Mouse (Mus musculus): ENCODE results near the gene Fam228b.
"Not testable (repeated sequence)": the region's sequence is repeated elsewhere in the genome, so short reads cannot be mapped to it uniquely, and the experiment has no call there.

Fam228b gene

GRCm38 (mm10) chr12:4768492-4769332, at the start of gene Fam228b, which contains the start of gene Pfn4:
Fam228b (minus strand) TSS chr12:4769267.
Pfn4 (plus strand) TSS chr12:4769022.
- DNase-seq (ENCODE audit: low spot score), result peak; percentile 88

DNA sequence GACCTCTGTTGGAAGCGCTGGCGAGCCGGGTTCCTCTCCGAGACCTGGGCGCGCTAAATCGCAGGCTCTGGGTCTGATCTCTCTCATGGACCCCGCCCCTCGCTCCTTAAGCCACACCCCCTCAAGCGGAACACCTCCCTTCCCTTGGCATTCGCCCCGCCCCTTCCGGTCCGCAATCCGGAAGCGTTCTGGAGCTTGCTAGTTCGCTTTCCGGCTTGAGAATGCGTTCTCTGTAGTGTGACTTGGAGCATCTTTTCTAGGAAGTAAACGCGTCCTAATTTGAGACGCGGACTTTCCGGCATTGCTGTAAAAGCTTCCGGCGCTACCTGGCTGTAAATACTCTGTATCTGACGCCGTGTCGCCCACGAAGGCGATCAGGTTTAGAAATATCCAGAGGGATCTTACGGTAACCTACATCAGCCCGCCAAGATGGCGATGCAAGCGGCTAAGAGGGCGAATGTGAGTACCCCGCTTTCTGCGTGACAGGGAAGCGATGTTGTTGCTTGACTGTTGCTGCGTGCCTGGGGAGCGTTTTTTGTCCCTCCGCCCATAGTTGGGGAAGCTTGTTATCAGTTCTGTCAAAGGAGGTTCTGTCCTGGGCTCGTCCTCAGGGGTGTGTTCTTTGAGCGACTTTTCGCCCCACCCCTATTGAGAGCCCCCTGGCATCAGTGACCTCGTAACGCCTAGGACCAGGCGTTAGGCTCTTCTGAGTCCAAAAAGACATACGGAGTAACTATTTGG, 48.5 kb upstream of the Fam228b start, which contains the start of gene Sf3b6:
Sf3b6 (plus strand) TSS at position 184 of the 741 bp plus-strand sequence.
- peak; percentile 89 for DNase-seq (ENCODE audit: low spot score)

- DNase-seq (ENCODE audit: low spot score), result no peak
Measured at GRCm38 (mm10) chr12:4816680-4817360, 47.8 kb upstream of the Fam228b start.

DNA sequence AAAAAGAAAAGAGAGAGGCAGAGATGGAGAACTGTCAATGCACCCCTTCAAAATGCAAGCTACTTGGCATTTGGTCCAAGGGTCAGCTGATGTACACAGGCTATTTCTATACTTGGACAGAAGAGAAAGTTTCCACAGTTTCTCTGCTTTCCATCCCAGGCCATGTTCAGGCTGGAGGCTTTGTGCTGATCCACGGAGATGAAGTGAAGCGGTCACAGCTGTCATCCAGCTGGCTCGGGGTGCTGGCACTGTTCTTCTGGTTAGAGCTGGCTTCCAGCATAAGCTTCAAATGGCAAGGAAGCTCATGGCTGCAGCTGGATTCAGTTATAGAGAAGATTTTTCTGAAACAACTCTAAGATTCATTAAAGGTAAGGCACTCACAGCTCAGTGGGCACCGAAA, 44.6 kb upstream of the Fam228b start:
- DNase-seq (ENCODE audit: low spot score), result no peak

DNA sequence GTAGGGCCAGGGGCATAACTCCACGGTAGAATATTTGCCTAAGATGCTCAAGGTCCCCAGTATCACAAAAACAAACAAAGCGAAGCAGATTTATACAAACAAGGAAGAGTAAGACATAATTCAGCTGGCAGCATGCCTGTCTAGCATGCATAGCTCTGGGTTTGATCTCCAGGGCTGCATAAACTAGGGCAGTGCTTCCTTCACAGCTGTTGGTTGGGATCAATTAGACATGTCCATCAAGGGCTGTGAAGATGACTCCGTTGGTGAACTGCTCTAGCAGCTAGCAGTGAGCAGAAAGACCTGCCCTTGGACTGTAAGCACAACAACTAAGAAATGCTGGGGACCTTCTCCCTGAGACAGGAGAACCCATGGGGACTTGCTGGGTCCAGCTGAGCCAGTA, 42.6 kb upstream of the Fam228b start:
- DNase-seq (ENCODE audit: low spot score), result no peak

DNA sequence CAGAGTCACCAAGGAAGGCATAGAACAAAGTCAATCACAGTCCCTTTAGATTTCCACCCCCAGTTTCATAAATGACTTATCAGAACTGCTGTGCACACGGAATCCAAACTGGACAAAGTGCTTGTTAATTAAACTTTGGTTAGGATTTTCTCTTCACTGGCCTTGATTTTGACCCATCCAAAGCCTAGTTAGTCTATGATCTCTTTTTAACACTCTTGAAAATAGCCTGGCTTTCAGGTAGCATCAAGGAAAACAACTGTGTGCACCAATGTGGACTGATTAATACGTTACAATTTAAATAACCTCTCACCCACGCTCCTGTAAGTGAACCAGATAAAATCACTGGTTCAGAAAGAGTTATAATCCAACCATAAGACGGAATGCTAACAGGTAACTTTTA, 42.0 kb upstream of the Fam228b start:
- no peak for DNase-seq (ENCODE audit: low spot score)

GRCm38 (mm10) chr12:4797471-4797870, 28.4 kb upstream of the Fam228b start:
- not testable (repeated sequence) for DNase-seq (ENCODE audit: low spot score)

DNA sequence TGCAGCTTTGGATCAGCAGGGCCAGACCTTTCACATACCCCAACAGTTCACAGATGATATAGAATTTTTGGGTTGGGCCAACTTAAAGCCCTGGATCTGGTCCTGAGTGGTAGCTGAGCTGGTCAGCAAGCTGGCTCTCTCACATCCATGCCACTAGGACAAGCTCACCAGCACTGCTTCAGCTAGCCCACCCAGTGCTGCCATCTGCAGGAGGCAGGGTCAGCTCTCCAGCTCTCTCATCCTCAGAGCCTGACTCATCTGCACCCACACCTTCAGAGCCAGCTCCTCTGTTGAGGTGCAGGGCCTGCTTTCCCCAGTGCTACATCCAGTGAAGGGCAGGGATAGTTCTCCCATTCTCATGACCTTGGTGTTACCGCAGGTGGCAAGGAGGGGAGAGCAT, 24.7 kb upstream of the Fam228b start:
- DNase-seq (ENCODE audit: low spot score), result no peak

- not testable (repeated sequence) for DNase-seq (ENCODE audit: low spot score)
Measured at GRCm38 (mm10) chr12:4788128-4788527, 19.1 kb upstream of the Fam228b start.

DNA sequence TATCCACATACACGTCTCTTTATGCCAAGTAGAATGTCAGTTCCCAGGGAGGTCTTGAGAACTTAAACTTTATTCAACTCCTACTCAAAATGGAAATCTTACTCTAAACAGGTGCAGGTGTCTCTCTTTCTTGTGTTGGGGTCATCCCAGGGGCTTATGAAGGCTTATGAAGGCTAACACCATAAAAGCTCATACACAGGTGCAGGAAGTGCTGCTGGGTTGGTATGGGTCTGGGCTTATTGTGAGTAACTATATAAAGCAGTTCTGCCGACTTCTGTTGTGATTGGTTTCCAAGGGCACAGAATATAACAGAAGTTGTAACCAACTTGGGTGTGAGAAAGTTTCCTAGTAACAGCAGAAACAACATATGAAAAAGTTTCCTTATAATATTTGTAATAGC, 15.4 kb upstream of the Fam228b start:
- DNase-seq (ENCODE audit: low spot score), result no peak

DNA sequence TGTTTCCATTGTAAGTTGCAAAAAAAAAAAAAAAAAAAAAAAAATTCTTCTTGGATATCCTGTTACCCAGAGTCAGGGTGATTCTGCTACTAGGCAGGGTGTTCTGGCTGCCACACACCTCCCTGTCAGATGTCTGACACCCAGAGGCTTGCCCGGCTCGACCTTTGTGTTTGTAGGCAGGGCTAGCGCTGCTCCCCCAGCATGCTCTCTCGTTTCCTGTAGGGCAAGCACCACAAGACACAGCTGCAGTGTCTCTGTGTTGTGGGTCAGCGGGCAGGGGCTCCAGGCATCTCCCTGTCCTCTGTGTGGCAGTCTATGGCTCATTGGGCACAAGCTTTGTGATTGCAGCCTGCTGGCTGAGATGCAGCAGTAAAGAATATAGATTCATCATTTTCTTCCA, 14.5 kb upstream of the Fam228b start:
- DNase-seq (ENCODE audit: low spot score), result no peak

- DNase-seq (ENCODE audit: low spot score), result not testable (repeated sequence)
Measured at GRCm38 (mm10) chr12:4781725-4782404, 12.8 kb upstream of the Fam228b start.

DNA sequence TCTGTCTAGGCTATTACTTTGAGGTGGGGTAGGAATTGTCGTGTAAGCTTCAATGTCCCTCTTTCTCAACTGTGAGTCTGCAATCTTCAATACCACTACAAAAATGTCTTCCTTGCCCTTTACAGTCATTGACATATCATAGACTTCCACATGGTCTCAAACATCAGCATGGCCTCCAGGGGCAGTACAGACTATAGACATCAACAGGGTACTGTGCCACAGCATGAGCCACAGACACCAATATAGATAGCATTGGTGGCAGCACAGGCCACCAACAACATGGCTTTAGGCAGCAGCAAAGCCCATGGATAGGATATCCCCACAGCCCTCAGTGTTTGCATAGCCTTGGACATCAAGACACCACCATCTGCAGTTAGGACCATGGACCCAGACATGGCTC, 12.2 kb upstream of the Fam228b start:
- DNase-seq (ENCODE audit: low spot score), result no peak

DNA sequence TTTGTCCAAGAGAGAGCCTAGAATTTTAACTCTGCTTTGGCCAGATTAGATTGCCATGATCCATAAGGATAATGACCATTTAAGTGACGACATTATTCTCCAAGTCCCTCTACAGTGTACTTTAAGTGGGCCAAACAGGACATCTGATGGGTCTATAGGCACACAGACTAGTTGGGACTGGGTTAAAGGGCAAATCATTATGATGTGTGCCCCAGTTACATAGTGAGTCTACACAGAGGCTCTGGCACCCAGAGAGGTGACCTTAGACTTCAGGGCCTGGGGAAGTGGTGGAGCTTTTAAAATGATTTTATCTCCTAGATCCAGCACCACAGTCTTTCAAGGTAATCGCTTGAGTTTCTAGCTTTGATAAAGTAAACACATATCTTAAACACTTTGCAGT, 11.2 kb upstream of the Fam228b start:
- no peak for DNase-seq (ENCODE audit: low spot score)

DNA sequence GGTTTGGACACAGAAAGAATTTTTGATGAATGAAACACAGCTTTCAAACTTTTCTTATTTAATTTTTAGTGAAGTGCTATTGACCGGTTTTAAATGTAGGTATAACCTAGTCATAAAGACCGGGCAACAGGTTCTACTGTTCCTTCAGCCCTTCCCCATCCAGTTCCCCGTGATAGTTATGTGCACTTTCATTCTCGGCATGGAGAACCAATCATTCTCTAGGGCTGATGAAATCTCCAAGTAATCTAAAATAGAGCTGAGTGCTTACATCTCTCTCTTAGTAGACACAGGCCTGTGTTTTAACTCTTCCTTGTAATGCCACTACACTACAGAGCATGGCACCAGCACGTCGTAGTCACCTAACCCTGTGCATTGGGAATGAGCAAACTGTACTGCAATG, 8.7 kb upstream of the Fam228b start:
- no peak for DNase-seq (ENCODE audit: low spot score)

DNA sequence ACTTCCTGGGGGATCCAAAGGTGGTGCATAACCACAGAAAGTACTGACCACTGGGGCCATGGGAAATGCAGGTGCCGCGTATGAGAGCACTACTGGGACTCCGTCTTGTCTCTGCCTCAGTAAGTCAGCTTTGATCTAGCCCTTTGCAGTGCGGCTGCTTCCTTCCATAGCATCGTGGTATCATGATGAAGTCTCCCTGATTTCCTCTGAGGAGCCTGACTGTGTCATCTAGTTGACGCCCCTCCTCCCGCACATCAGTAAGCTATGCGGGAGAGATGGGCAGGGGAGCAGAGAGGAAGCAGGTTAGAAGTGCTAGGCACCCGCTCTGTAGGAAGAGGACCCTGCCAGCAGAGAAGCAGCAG, 6.5 kb upstream of the Fam228b start:
- DNase-seq (ENCODE audit: low spot score), result no peak

DNA sequence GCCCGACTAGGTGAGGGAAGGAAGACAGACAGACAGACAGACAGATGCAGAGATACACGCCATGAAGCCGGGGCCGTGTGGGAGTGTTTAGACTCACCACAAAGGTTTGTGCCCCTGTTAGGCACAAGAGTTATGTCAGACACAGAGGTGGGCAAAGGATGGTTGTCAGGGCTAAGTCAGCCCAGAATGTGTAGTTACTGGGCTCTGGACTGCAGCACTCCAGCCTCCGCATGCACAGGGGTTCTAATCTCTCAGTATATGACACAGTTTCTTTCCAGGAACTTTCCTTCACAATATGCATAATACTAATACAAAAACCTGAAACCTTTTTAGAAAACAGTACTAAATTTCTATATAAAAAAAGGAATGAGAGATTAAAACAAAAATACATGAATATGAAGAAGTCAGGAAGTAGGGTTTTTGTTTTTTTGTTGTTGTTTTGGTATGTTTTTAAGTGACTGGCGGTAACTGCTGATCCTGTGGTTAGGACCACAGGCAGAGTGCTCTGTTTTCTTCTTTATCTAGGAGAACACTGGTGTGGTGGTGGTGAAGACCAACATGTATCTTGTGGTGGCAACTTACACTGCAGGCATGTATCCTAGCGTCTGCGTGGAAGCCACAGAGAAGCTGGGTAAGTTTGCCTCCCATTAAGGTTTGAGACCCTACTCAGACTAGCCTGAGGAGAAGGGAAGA, 6.0 kb upstream of the Fam228b start:
- no peak for DNase-seq (ENCODE audit: low spot score)

DNA sequence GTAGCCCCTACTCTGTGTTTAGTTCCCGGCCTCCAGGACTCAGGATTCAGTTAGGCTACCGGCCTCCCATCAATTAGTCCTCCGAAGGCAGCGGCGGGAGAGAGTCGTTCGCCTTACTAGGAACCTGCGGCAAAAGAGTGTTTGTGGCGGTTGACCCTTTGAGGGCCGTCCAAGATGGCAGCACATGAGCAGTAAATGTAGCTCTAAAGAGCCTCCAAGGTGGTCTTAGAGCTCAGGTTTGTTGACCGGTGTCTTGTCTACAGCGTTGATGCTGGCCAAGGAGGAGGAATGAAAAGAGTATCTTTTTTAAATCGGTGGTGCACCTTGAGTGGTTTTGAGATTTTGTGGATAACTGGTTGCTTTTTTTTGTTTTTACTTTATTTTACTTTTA, 261 bp upstream of the Fam228b start:
- no peak for DNase-seq (ENCODE audit: low spot score)

DNA sequence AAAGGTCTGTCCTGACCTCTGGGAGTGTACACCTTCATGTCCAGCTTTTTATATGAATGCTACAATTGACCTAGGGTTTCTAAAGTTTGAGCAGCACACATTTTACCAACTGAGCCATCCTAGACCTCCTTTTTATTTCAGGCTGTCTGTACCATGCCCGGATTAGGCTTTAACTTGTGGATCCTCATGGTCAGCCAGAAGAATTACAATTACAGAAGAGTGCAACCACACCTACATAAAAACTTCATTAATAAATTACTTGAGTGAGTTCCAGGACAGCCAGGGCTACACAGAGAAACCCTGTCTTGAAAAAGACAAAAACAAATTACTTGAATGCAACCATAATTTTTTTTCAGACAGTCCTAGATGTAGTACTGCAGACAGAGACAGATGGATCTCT, 12.0 kb downstream of the Fam228b start:
- no peak for DNase-seq (ENCODE audit: low spot score)

DNA sequence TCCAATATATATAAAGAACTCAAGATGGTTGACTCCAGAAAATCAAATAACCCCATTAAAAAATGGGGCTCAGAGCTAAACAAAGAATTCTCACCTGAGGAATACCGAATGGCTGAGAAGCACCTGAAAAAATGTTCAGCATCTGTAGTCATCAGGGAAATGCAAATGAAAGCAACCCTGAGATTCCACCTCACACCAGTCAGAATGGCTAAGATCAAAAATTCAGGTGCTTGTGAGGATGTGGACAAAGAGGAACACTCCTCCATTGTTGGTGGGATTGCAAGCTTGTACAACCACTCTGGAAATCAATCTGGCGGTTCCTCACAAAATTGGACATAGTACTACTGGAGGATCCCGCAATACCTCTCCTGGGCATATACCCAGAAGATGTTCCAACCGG, 14.6 kb downstream of the Fam228b start:
- not testable (repeated sequence) for DNase-seq (ENCODE audit: low spot score)

- DNase-seq (ENCODE audit: low spot score), result no peak
Measured at GRCm38 (mm10) chr12:4744486-4744885, 24.6 kb downstream of the Fam228b start.

GRCm38 (mm10) chr12:4742183-4742582, 26.9 kb downstream of the Fam228b start:
- no peak for DNase-seq (ENCODE audit: low spot score)

Data from urinary bladder, postnatal 10 days (tissue).